Mouse (Mus musculus) ES-E14 (cell line): ENCODE results near the gene Wbp1l. TPM values are rescaled to one million over a fixed set of nuclear protein-coding genes. Genes with fewer than 3 reads are reported as not detected.
"Not testable (repeated sequence)": the region's sequence is repeated elsewhere in the genome, so short reads cannot be mapped to it uniquely, and the experiment has no call there.

Source experiments
- DNase-seq: peaks from one replicate; pipeline ENCODE4 v3.0.0-alpha.2; 2013; ENCODE audit warnings: low read depth, low spot score
- H3K27ac ChIP-seq: 2 replicates; pipeline ENCODE4 v1.5.1; 2012; ENCODE audit warnings: low read depth, mild to moderate bottlenecking, low read length, moderate library complexity, mixed read lengths; ENCODE audit not compliant: poor library complexity, insufficient read depth, severe bottlenecking
- H3K36me3 ChIP-seq: 2 replicates; pipeline ENCODE4 v1.6.1; 2012; ENCODE audit warnings: mild to moderate bottlenecking, low read length, moderate library complexity, mixed read lengths; ENCODE audit not compliant: control insufficient read depth, poor library complexity, insufficient read depth, severe bottlenecking
- H3K4me1 ChIP-seq, 2 experiments: fragments of 150-350 bp in 1 of 2; sonication (generic) in 1 of 2; 2 replicates each; pipeline ENCODE4 v1.6.1; 2012; ENCODE audit warnings: low read length in 2 of 2, mild to moderate bottlenecking in 1 of 2, mixed read lengths in 1 of 2; ENCODE audit not compliant: control insufficient read depth in 2 of 2, insufficient read depth in 2 of 2, poor library complexity in 1 of 2
- H3K4me3 ChIP-seq, 2 experiments: fragments of 150-350 bp in 1 of 2; sonication (generic) in 1 of 2; 2 replicates each; pipeline ENCODE4 v1.5.1; 2012; ENCODE audit warnings: low read length in 2 of 2, low read depth in 1 of 2, mild to moderate bottlenecking in 1 of 2, mixed read lengths in 1 of 2; ENCODE audit not compliant: insufficient read depth in 1 of 2, poor library complexity in 1 of 2, severe bottlenecking in 1 of 2
- H3K9ac ChIP-seq: 2 replicates; pipeline ENCODE4 v1.6.1; 2012; ENCODE audit warnings: low read depth, mild to moderate bottlenecking, low read length, mixed read lengths; ENCODE audit not compliant: poor library complexity, insufficient read depth, severe bottlenecking
- H3K9me3 ChIP-seq: fragments of 150-350 bp; sonication (generic); 2 replicates; pipeline ENCODE4 v1.6.1; 2012; ENCODE audit warnings: low read depth, mild to moderate bottlenecking, low read length; ENCODE audit not compliant: control insufficient read depth, insufficient read depth
- CHD2 ChIP-seq: IDR thresholded peaks from 2 replicates; pipeline ENCODE4 v1.6.1; 2014; ENCODE audit warnings: mild to moderate bottlenecking, low read depth, low read length, inconsistent platforms
- HCFC1 ChIP-seq: IDR thresholded peaks from 2 replicates; pipeline ENCODE4 v1.6.1; 2012; ENCODE audit warnings: low read length, inconsistent platforms, borderline replicate concordance; ENCODE audit not compliant: insufficient read depth
- MAFK ChIP-seq: IDR thresholded peaks from 2 replicates; pipeline ENCODE4 v1.6.1; 2014; ENCODE audit warnings: mild to moderate bottlenecking, low read depth, low read length, inconsistent platforms; ENCODE audit not compliant: insufficient read depth
- ZC3H11A ChIP-seq: IDR thresholded peaks from 2 replicates; pipeline ENCODE4 v1.6.1; 2012; ENCODE audit warnings: low read depth, mild to moderate bottlenecking, inconsistent platforms, low read length, borderline replicate concordance
- ZNF384 ChIP-seq: IDR thresholded peaks from 2 replicates; pipeline ENCODE4 v1.6.1; 2012; ENCODE audit warnings: low read depth, low read length, inconsistent platforms
- in situ Hi-C, 2 experiments: fragments of 600-800 bp; cut with MboI; formaldehyde crosslinking; loops; one replicate each; pipeline ENCODE4 v1.15.1; 2025; ENCODE audit warnings: low sequenced_read_pairs in 2 of 2, inconsistent platforms in 1 of 2; ENCODE audit not compliant: unreplicated experiment in 2 of 2
- total RNA-seq: library from RNA; depleted of rRNA; stranded (reverse); fragments of 300-350 nt; gene quantifications from 2 replicates; pipeline ENCODE4 v1.2.3, GENCODE M21; 2012

The Wbp1l gene
- total RNA-seq, 1 experiment, result 40.2 TPM

DNA sequence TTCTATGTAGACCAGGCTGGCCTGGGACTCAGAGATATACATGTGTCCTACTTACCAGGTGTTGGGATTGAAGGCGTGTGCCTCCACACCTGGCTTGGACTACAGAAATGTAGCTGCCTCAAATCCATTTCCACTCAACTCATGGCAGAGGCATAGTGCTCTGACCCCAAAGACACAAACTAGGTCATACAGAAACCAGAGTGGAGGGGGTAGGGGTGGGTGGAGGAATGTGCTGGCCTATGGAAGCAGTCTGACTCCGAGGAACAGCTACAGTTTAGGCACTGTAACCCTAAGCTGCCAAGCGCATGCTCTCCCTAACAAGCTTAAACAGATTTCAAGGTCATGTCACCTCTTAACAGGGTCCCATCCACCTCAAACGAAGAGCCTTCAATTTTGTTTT, 35.3 kb upstream of the Wbp1l start:
- Histone ChIP-seq H3K36me3 (no peaks in the 10 kb centered on the region; the same call in 1 of the 2 replicates), H3K4me1 (peaks cover 7 to 12% of the 10 kb centered on the region in 2 experiments; a peak in 3 of 4 replicates), H3K4me3 (no peak overlapping the region), H3K9ac (no peak overlapping the region), H3K9me3 (no peaks in the 10 kb centered on the region), H3K27ac (no peak overlapping the region)
- in situ Hi-C loops, result no loop called here
- no peak for DNase-seq
- TF ChIP-seq HCFC1, result no peak
- no peak for TF ChIP-seq CHD2
- no peak for TF ChIP-seq MAFK
- no peak for TF ChIP-seq ZC3H11A
- no peak for TF ChIP-seq ZNF384

DNA sequence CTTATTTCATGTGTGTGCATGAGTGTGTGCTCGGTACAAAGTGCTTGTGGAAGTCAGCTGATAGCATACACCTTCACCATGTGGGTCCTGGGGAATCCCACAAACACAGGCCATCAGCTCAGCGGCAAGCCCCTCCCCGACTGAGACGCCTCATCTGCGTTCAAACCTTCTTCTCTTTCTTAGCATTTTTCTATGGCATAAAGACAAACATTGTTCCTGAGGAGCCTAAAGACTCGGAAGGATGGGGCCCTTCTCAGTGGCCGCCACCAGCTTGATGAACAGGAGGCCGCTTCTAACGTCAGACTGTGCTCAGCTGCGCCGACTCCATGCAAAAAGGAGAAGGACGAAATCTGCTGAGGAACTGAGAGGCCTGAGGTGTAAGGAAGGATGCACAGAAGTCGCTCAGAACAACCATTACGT, 34.8 kb upstream of the Wbp1l start:
- Histone ChIP-seq H3K27ac (no peak overlapping the region), H3K9me3 (no peaks in the 10 kb centered on the region), H3K9ac (peak overlapping the region; percentile 20; the same call in 1 of the 2 replicates), H3K4me1 (peaks cover 7 to 9% of the 10 kb centered on the region in 2 experiments; a peak in 3 of 4 replicates), H3K36me3 (no peaks in the 10 kb centered on the region; the same call in 1 of the 2 replicates), H3K4me3 (no peak overlapping the region)
- no peak for TF ChIP-seq ZC3H11A
- TF ChIP-seq CHD2, result no peak
- no peak for TF ChIP-seq MAFK
- TF ChIP-seq ZNF384, result no peak
- TF ChIP-seq HCFC1, result no peak
- in situ Hi-C loops, result no loop called here
- no peak for DNase-seq

DNA sequence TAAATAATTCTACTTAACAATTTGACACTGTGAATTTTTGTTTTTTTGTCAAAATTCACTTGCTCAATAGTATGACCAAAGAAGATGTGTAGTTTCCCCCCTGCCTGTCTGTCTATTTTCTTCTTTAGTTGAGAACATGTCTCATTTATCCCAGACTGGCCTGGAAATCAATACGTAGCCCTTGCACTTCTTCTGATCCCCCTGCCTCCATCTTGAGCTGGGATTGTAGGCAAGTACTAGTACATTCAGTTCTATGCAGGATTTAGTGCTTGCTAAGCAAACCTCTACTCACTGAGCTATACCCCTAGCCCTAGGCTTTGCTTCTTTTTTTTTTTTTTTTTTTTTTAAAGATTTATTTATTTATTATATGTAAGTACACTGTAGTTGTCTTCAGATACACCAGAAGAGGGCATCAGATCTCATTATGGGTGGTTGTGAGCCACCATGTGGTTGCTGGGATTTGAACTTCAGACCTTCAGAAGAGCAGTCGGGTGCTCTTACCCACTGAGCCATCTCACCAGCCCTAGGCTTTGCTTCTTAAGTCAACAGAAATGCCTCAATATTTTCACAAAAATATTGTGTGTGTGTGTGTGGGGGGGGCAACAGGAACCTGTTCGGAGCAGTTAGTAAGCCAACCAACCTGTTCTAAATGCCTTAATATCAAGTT, 27.5 kb upstream of the Wbp1l start:
- H3K4me1 ChIP-seq, H3K4me3 ChIP-seq, DNase-seq, H3K9ac ChIP-seq, in situ Hi-C loops, H3K36me3 ChIP-seq, H3K9me3 ChIP-seq, H3K27ac ChIP-seq: not testable (repeated sequence)
- 0 out of 2 replicates have a peak, but pooled peaks have one; percentile 13 for TF ChIP-seq ZNF384

DNA sequence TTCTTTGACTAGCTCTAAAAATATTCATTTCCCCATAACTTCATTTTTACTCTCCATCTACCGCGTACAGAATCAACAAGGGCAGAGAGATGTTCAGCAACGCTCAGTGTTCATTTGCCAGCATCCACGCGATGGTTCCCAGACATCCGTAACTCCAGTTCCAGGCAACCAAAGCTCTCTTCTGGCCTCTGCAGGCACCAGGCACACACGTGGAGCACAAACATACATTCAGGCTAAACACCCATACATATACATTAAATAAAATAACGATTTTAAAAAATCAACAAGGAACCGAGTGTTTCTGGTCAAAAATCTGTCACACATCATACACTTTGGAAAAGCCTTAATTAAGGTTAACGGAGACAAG, 27.0 kb upstream of the Wbp1l start:
- in situ Hi-C loops, result no loop called here
- Histone ChIP-seq H3K9ac (no peak overlapping the region), H3K36me3 (no peaks in the 10 kb centered on the region; the same call in 1 of the 2 replicates), H3K4me1 (peaks cover 2 to 6% of the 10 kb centered on the region in 2 experiments; a peak in 2 of 4 replicates), H3K4me3 (peak overlapping the region; percentile 84 to 88; a peak in 2 of 4 replicates), H3K9me3 (no peaks in the 10 kb centered on the region), H3K27ac (no peak overlapping the region)
- DNase-seq, result no peak
- no peak for TF ChIP-seq MAFK
- TF ChIP-seq ZNF384, result no peak
- no peak for TF ChIP-seq ZC3H11A
- TF ChIP-seq CHD2, result no peak
- TF ChIP-seq HCFC1, result no peak
